Mouse (Mus musculus) gastrocnemius, adult 2 months (tissue): ENCODE data around the gene Rxra. TPM values are rescaled to one million over a fixed set of nuclear protein-coding genes. Genes with fewer than 3 reads are reported as not detected.

Experiments
- DNase-seq: peaks from one replicate; pipeline ENCODE4 v3.0.0; 2022
- H3K27ac ChIP-seq: fragments of 200-600 bp; 2 replicates; pipeline ENCODE4 v1.8.1; 2022; ENCODE audit warnings: mild to moderate bottlenecking
- H3K4me3 ChIP-seq: fragments of 200-600 bp; 2 replicates; pipeline ENCODE4 v1.8.1; 2022; ENCODE audit warnings: mild to moderate bottlenecking, moderate library complexity
- CTCF ChIP-seq: fragments of 200-600 bp; IDR thresholded peaks from 2 replicates; pipeline ENCODE4 v1.8.1; 2022; ENCODE audit warnings: antibody characterized with exemption, mild to moderate bottlenecking, moderate library complexity
- intact Hi-C: fragments of 180-260 bp; cut with DNase I; formaldehyde crosslinking; loops from one replicate; pipeline ENCODE4 v1.15.1; 2025
- long read RNA-seq, 2 experiments: library from polyadenylated mRNA; stranded (forward); transcript quantifications; one replicate each; pipeline ENCODE4 v2.0.0; 2021
- total RNA-seq, 2 experiments: library from RNA; stranded (reverse); gene quantifications; 2 replicates each; pipeline ENCODE4 v1.2.3; 2021

Rxra gene
- 100 to 1,000 TPM; 118 to 120 TPM for total RNA-seq
- long read RNA-seq, experiment 1, full-length matches to known transcripts, result 38 of 78 reads
- long read RNA-seq, experiment 1, partial matches to known transcripts, result 40 of 78 reads
- long read RNA-seq, experiment 1, other reads (novel, unspliced or antisense), result 0 of 78 reads
- long read RNA-seq, experiment 2, full-length matches to known transcripts, result 59 of 111 reads
- long read RNA-seq, experiment 2, partial matches to known transcripts, result 50 of 111 reads
- long read RNA-seq, experiment 2, other reads (novel, unspliced or antisense), result 2 of 111 reads

GRCm38 (mm10) chr2:27676106-27676477 lies at the start of gene Rxra:
Gene Rxra, plus strand, starts transcription at chr2:27676440.
- H3K27ac ChIP-seq, result peak within 1 kb of the TSS; percentile 97
- intact Hi-C loops, result loop anchor here (5.0 kb wide), 3 partner anchors 66 to 124 kb away; no protein-coding TSS in a partner anchor
- H3K4me3 ChIP-seq, result peak within 1 kb of the TSS; percentile 93
- peak; percentile 85 for DNase-seq
- TF ChIP-seq CTCF, result no peak

- H3K27ac ChIP-seq, result no peak overlapping the region
- no peak overlapping the region for H3K4me3 ChIP-seq
- TF ChIP-seq CTCF, result no peak
- intact Hi-C loops, result no loop called here
- no peak for DNase-seq
Observed at GRCm38 (mm10) chr2:27626604-27627003, 49.6 kb upstream of the Rxra start.

- Histone ChIP-seq H3K4me3 (no peak overlapping the region), H3K27ac (no peak overlapping the region)
- TF ChIP-seq CTCF, result no peak
- DNase-seq, result no peak
- intact Hi-C loops, result no loop called here
Observed at GRCm38 (mm10) chr2:27630601-27631285, 45.5 kb upstream of the Rxra start.

- Histone ChIP-seq H3K4me3 (no peak overlapping the region), H3K27ac (no peak overlapping the region)
- intact Hi-C loops, result no loop called here
- no peak for DNase-seq
- TF ChIP-seq CTCF, result no peak
Observed at GRCm38 (mm10) chr2:27633471-27633870, 42.8 kb upstream of the Rxra start.

GRCm38 (mm10) chr2:27634018-27634417 lies 42.2 kb upstream of the Rxra start:
- intact Hi-C loops, result no loop called here
- DNase-seq, result no peak
- TF ChIP-seq CTCF, result no peak
- Histone ChIP-seq H3K27ac (no peak overlapping the region), H3K4me3 (no peak overlapping the region)

GRCm38 (mm10) chr2:27635147-27635738 lies 41.0 kb upstream of the Rxra start:
- no peak for DNase-seq
- TF ChIP-seq CTCF, result no peak
- intact Hi-C loops, result no loop called here

GRCm38 (mm10) chr2:27636796-27637195 lies 39.4 kb upstream of the Rxra start:
- no peak overlapping the region for H3K27ac ChIP-seq
- intact Hi-C loops, result no loop called here
- no peak for TF ChIP-seq CTCF
- DNase-seq, result no peak
- no peak overlapping the region for H3K4me3 ChIP-seq

More at GRCm38 (mm10) chr2:27635147-27635738, 41.0 kb upstream of the Rxra start:
- H3K4me3 ChIP-seq, result no peak overlapping the region
- no peak overlapping the region for H3K27ac ChIP-seq

GRCm38 (mm10) chr2:27637281-27637896 lies 38.9 kb upstream of the Rxra start:
- no peak for TF ChIP-seq CTCF
- Histone ChIP-seq H3K4me3 (no peak overlapping the region), H3K27ac (no peak overlapping the region)
- intact Hi-C loops, result no loop called here
- no peak for DNase-seq

- DNase-seq, result no peak
- intact Hi-C loops, result no loop called here
- Histone ChIP-seq H3K4me3 (no peak overlapping the region), H3K27ac (no peak overlapping the region)
- no peak for TF ChIP-seq CTCF
Observed at GRCm38 (mm10) chr2:27639631-27640334, 36.5 kb upstream of the Rxra start.

GRCm38 (mm10) chr2:27640900-27641479 lies 35.2 kb upstream of the Rxra start:
- no peak overlapping the region for H3K4me3 ChIP-seq
- no peak for TF ChIP-seq CTCF
- intact Hi-C loops, result no loop called here
- no peak for DNase-seq
- H3K27ac ChIP-seq, result no peak overlapping the region

- DNase-seq, result no peak
- intact Hi-C loops, result no loop called here
- TF ChIP-seq CTCF, result no peak
- no peak overlapping the region for H3K4me3 ChIP-seq
- H3K27ac ChIP-seq, result no peak overlapping the region
Observed at GRCm38 (mm10) chr2:27644547-27645120, 31.6 kb upstream of the Rxra start.

GRCm38 (mm10) chr2:27645471-27645870 lies 30.8 kb upstream of the Rxra start:
- TF ChIP-seq CTCF, result no peak
- Histone ChIP-seq H3K4me3 (no peak overlapping the region), H3K27ac (no peak overlapping the region)
- intact Hi-C loops, result no loop called here
- no peak for DNase-seq
